Mouse (Mus musculus) MEL (cell line): ENCODE results near the gene Kyat1. TPM values are rescaled to one million over a fixed set of nuclear protein-coding genes. Genes with fewer than 3 reads are reported as not detected.

Experiments used
- DNase-seq: peaks from one replicate; pipeline ENCODE4 v3.0.0; 2011; ENCODE audit warnings: low read depth, low spot score
- H3K27ac ChIP-seq: 2 replicates; pipeline ENCODE4 v1.5.1; 2012; ENCODE audit warnings: low read depth, mild to moderate bottlenecking, control low read depth, low read length, moderate library complexity; ENCODE audit not compliant: control insufficient read depth
- H3K27me3 ChIP-seq, 2 experiments: fragments of 150-350 bp in 1 of 2; sonication (generic) in 1 of 2; 2 replicates each; pipeline ENCODE4 v1.6.1; 2012; ENCODE audit warnings: low read length in 2 of 2, mild to moderate bottlenecking in 2 of 2, improper control_type of control experiment in 1 of 2, moderate library complexity in 1 of 2; ENCODE audit not compliant: insufficient read depth in 2 of 2, control insufficient read depth in 1 of 2
- H3K36me3 ChIP-seq, 2 experiments: 2 replicates each; pipeline ENCODE4 v1.6.1; 2012 to 2014; ENCODE audit warnings: low read length in 2 of 2, improper control_type of control experiment in 1 of 2, inconsistent platforms in 1 of 2, mild to moderate bottlenecking in 1 of 2; ENCODE audit not compliant: insufficient read depth in 2 of 2, control insufficient read depth in 1 of 2
- H3K4me1 ChIP-seq, 2 experiments: fragments of 150-350 bp in 1 of 2; sonication (generic) in 1 of 2; 2 replicates each; pipeline ENCODE4 v1.6.1; 2012; ENCODE audit warnings: low read length in 2 of 2, improper control_type of control experiment in 1 of 2, mild to moderate bottlenecking in 1 of 2; ENCODE audit not compliant: insufficient read depth in 2 of 2, control insufficient read depth in 1 of 2
- H3K4me3 ChIP-seq, 2 experiments: fragments of 150-350 bp in 1 of 2; sonication (generic) in 1 of 2; 2 replicates each; pipeline ENCODE4 v1.5.1; 2012; ENCODE audit warnings: low read depth in 2 of 2, low read length in 2 of 2, mild to moderate bottlenecking in 2 of 2, moderate library complexity in 2 of 2, control low read depth in 1 of 2, improper control_type of control experiment in 1 of 2; ENCODE audit not compliant: control insufficient read depth in 1 of 2, insufficient read depth in 1 of 2
- H3K79me2 ChIP-seq: 2 replicates; pipeline ENCODE4 v1.6.1; 2012; ENCODE audit warnings: mild to moderate bottlenecking, low read length, moderate library complexity; ENCODE audit not compliant: control insufficient read depth, poor library complexity, insufficient read depth
- H3K9ac ChIP-seq: 2 replicates; pipeline ENCODE4 v1.6.1; 2012; ENCODE audit warnings: low read depth, mild to moderate bottlenecking, control low read depth, low read length, moderate library complexity; ENCODE audit not compliant: control insufficient read depth, poor library complexity, severe bottlenecking
- H3K9me3 ChIP-seq: fragments of 150-350 bp; sonication (generic); replicated peaks from 2 replicates; pipeline ENCODE4 v1.6.1; 2012; ENCODE audit warnings: mild to moderate bottlenecking, low read length, improper control_type of control experiment, moderate library complexity; ENCODE audit not compliant: insufficient read depth
- BHLHE40 ChIP-seq: IDR thresholded peaks from 2 replicates; pipeline ENCODE4 v1.6.1; 2012; ENCODE audit warnings: low read depth, mild to moderate bottlenecking, inconsistent platforms, low read length, improper control_type of control experiment, borderline replicate concordance
- CHD2 ChIP-seq: IDR thresholded peaks from 2 replicates; pipeline ENCODE4 v1.6.1; 2011; ENCODE audit warnings: low read length, improper control_type of control experiment
- E2F4 ChIP-seq: IDR thresholded peaks from 2 replicates; pipeline ENCODE4 v1.6.1; 2011; ENCODE audit warnings: low read depth, low read length, improper control_type of control experiment, borderline replicate concordance
- EP300 ChIP-seq, 2 experiments: IDR thresholded peaks; 2 replicates each; pipeline ENCODE4 v1.6.1; 2011; ENCODE audit warnings: improper control_type of control experiment in 2 of 2, low read length in 2 of 2, low read depth in 1 of 2, mild to moderate bottlenecking in 1 of 2
- GABPA ChIP-seq: IDR thresholded peaks from 2 replicates; pipeline ENCODE4 v1.6.1; 2012; ENCODE audit warnings: low read depth, mild to moderate bottlenecking, inconsistent platforms, low read length, improper control_type of control experiment, moderate library complexity
- GATA1 ChIP-seq: IDR thresholded peaks from 2 replicates; pipeline ENCODE4 v1.6.1; 2011; ENCODE audit warnings: low read depth, low read length, improper control_type of control experiment
- HCFC1 ChIP-seq: IDR thresholded peaks from 2 replicates; pipeline ENCODE4 v1.6.1; 2012; ENCODE audit warnings: low read depth, mild to moderate bottlenecking, inconsistent platforms, low read length, improper control_type of control experiment, moderate library complexity
- KAT2A ChIP-seq: conservative IDR thresholded peaks from 2 replicates; pipeline ENCODE4 v1.6.1; 2012; ENCODE audit warnings: low read depth, low read length, improper control_type of control experiment, inconsistent platforms
- MAZ ChIP-seq: IDR thresholded peaks from 2 replicates; pipeline ENCODE4 v1.6.1; 2012; ENCODE audit warnings: low read depth, mild to moderate bottlenecking, inconsistent platforms, low read length, improper control_type of control experiment
- MYC ChIP-seq: IDR thresholded peaks from 2 replicates; pipeline ENCODE4 v1.6.1; 2011; ENCODE audit warnings: low read depth, mild to moderate bottlenecking, low read length, improper control_type of control experiment, moderate library complexity
- NELFE ChIP-seq: IDR thresholded peaks from 2 replicates; pipeline ENCODE4 v1.6.1; 2011; ENCODE audit warnings: low read depth, low read length, improper control_type of control experiment
- POLR2AphosphoS2 ChIP-seq: IDR thresholded peaks from 2 replicates; pipeline ENCODE4 v1.6.1; 2011; ENCODE audit warnings: low read length, improper control_type of control experiment
- POLR2AphosphoS5 ChIP-seq: IDR thresholded peaks from 2 replicates; pipeline ENCODE4 v1.6.1; 2012; ENCODE audit warnings: low read depth, borderline replicate concordance, mild to moderate bottlenecking, inconsistent platforms, low read length, moderate library complexity, mixed read lengths
- RAD21 ChIP-seq: IDR thresholded peaks from 2 replicates; pipeline ENCODE4 v1.6.1; 2011; ENCODE audit warnings: mild to moderate bottlenecking, low read depth, low read length, improper control_type of control experiment
- RCOR1 ChIP-seq: IDR thresholded peaks from 2 replicates; pipeline ENCODE4 v1.6.1; 2012; ENCODE audit warnings: low read depth, mild to moderate bottlenecking, inconsistent platforms, low read length, improper control_type of control experiment
- TCF12 ChIP-seq: IDR thresholded peaks from 2 replicates; pipeline ENCODE4 v1.6.1; 2014; ENCODE audit warnings: low read depth, mild to moderate bottlenecking, inconsistent platforms, low read length, improper control_type of control experiment, moderate library complexity
- UBTF ChIP-seq: IDR thresholded peaks from 2 replicates; pipeline ENCODE4 v1.6.1; 2012; ENCODE audit warnings: low read depth, mild to moderate bottlenecking, inconsistent platforms, low read length, improper control_type of control experiment, moderate library complexity, borderline replicate concordance; ENCODE audit not compliant: insufficient read depth
- USF1 ChIP-seq: IDR thresholded peaks from 2 replicates; pipeline ENCODE4 v1.6.1; 2014; ENCODE audit warnings: low read depth, mild to moderate bottlenecking, inconsistent platforms, low read length, improper control_type of control experiment, moderate library complexity
- USF2 ChIP-seq, 2 experiments: IDR thresholded peaks; 2 replicates each; pipeline ENCODE4 v1.6.1; 2011 to 2012; ENCODE audit warnings: improper control_type of control experiment in 2 of 2, low read length in 2 of 2, borderline replicate concordance in 1 of 2, inconsistent platforms in 1 of 2, low read depth in 1 of 2, mild to moderate bottlenecking in 1 of 2; ENCODE audit not compliant: insufficient read depth in 1 of 2
- ZC3H11A ChIP-seq: IDR thresholded peaks from 2 replicates; pipeline ENCODE4 v1.6.1; 2012; ENCODE audit warnings: low read depth, mild to moderate bottlenecking, inconsistent platforms, low read length, improper control_type of control experiment
- ZKSCAN1 ChIP-seq: IDR thresholded peaks from 2 replicates; pipeline ENCODE4 v1.6.1; 2012; ENCODE audit warnings: low read depth, mild to moderate bottlenecking, inconsistent platforms, low read length, improper control_type of control experiment, moderate library complexity
- ZNF384 ChIP-seq: IDR thresholded peaks from 2 replicates; pipeline ENCODE4 v1.6.1; 2012; ENCODE audit warnings: low read depth, mild to moderate bottlenecking, inconsistent platforms, low read length, improper control_type of control experiment
- polyA plus RNA-seq, 2 experiments: library from polyadenylated mRNA; stranded (reverse) in 1 of 2; unstranded in 1 of 2; fragments of >175 nt in 1 of 2; fragments of >200 nt in 1 of 2; gene quantifications; 2 replicates each; pipeline versions ENCODE4 v1.2.1 to v1.2.4; 2012; ENCODE audit warnings: low replicate concordance in 2 of 2, low read depth in 1 of 2; ENCODE audit not compliant: insufficient read length in 2 of 2, insufficient read depth in 1 of 2, missing spikeins in 1 of 2
- total RNA-seq: library from RNA; depleted of rRNA; stranded (reverse); fragments of 300-350 nt; gene quantifications from 2 replicates; pipeline ENCODE4 v1.2.3, GENCODE M21; 2012

The Kyat1 gene
- total and polyA plus RNA-seq, 3 experiments, result 9.5 to 14.9 TPM; not detected in 1

DNA sequence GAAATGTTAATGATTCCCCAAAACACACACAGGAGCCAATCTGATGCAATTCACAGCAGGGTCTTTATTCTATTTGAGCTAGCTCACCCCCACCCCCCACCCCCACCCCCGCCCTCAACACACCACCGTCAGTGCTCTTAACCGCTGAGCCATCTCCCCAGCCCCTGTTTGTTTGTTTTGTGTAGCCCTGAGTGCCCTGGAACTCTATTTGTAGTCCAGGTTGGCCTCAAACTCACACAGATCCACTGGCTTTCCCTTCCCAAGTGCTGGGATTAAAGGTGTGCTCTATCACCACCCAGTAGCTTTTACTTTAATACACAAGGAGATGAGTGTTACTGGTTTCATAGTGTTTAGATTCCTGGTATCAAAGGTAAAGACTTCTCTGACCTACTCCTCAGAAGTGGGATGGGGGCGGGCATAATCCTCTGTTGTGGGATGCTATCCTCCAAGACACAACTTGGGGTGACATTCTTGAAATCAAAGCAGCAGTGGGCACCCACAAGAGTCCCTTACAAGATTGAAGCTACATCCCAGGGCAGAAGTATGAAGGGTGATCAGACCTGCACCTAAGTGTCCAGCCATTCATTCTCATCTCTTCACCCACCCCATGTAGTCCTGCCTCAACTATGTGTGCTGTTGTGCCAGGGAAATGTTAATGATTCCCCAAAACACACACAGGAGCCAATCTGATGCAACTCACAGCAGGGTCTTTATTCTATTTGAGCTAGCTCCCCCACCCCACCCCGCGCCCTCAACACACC is 5.9 kb upstream of the Kyat1 start:
- Histone ChIP-seq H3K79me2 (no peaks in the 10 kb centered on the region), H3K27me3 (peaks cover 0 to 2% of the 10 kb centered on the region in 2 experiments; a peak in 1 of 4 replicates), H3K9me3 (no peaks in the 10 kb centered on the region), H3K4me3 (no peak overlapping the region), H3K4me1 (no peaks in the 10 kb centered on the region), H3K36me3 (no peaks in the 10 kb centered on the region), H3K27ac (no peak overlapping the region), H3K9ac (no peak overlapping the region)
- no peak for TF ChIP-seq HCFC1
- TF ChIP-seq E2F4, result no peak
- no peak for TF ChIP-seq NELFE
- no peak for TF ChIP-seq TCF12
- TF ChIP-seq GATA1, result no peak
- TF ChIP-seq RCOR1, result no peak
- TF ChIP-seq ZC3H11A, result no peak
- no peak for TF ChIP-seq GABPA
- no peak for TF ChIP-seq POLR2AphosphoS5
- no peak for TF ChIP-seq POLR2AphosphoS2
- no peak for TF ChIP-seq MAZ
- no peak for TF ChIP-seq ZNF384
- no peak for TF ChIP-seq ZKSCAN1
- TF ChIP-seq USF2 (IDR thresholded peaks at IDR 0.05; ENCODE audit: borderline replicate concordance in 1 of 2, insufficient read depth in 1 of 2, low read depth in 1 of 2, low read length in 2 of 2), result no peak
- TF ChIP-seq USF1, result no peak
- no peak for TF ChIP-seq CHD2
- TF ChIP-seq KAT2A, result no peak
- no peak for TF ChIP-seq UBTF
- TF ChIP-seq EP300 (IDR thresholded peaks at IDR 0.05; ENCODE audit: low read depth in 1 of 2, low read length in 2 of 2), result no peak
- no peak for TF ChIP-seq MYC
- DNase-seq, result no peak

DNA sequence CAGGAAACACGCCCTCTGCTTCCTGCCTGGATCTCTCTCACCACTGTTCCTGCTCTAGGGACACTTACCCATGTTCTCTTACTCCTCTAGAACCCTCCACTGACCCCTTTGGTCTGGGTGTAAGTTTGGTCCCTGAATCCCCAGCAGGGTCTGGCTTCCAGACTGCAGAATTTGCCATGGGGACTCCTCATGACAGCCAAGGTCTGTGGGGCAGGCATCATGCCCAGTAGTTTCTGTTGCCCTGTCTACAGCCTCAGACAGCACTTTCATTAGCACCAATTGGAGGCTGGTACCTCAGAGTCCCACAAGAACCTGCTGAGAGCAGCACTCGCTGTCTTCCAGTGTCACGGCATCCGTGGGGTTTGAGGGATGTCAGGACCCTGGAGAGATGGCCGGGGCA is 2.2 kb upstream of the Kyat1 start:
- Histone ChIP-seq H3K27me3 (peaks cover 0 to 2% of the 10 kb centered on the region in 2 experiments; a peak in 1 of 4 replicates), H3K27ac (no peak overlapping the region), H3K4me1 (peaks cover 3 to 4% of the 10 kb centered on the region in 2 experiments; a peak in 1 of 4 replicates), H3K9ac (no peak overlapping the region), H3K9me3 (no peaks in the 10 kb centered on the region), H3K79me2 (no peaks in the 10 kb centered on the region; the same call in 1 of the 2 replicates), H3K36me3 (no peaks in the 10 kb centered on the region), H3K4me3 (no peak overlapping the region)
- DNase-seq, result no peak
- TF ChIP-seq ZNF384, result no peak
- no peak for TF ChIP-seq UBTF
- TF ChIP-seq NELFE, result no peak
- TF ChIP-seq GATA1, result no peak
- no peak for TF ChIP-seq RAD21
- no peak for TF ChIP-seq BHLHE40
